Mouse (Mus musculus): ENCODE measurements around the gene Tecpr2. TPM values are rescaled to one million over a fixed set of nuclear protein-coding genes. Genes with fewer than 3 reads are reported as not detected.
"Not testable (repeated sequence)": the region's sequence is repeated elsewhere in the genome, so short reads cannot be mapped to it uniquely, and the experiment has no call there.

Tecpr2 gene
- 10 to 100 TPM; 10.1 to 16.4 (median 12.9) TPM for total RNA-seq (2022)

DNA sequence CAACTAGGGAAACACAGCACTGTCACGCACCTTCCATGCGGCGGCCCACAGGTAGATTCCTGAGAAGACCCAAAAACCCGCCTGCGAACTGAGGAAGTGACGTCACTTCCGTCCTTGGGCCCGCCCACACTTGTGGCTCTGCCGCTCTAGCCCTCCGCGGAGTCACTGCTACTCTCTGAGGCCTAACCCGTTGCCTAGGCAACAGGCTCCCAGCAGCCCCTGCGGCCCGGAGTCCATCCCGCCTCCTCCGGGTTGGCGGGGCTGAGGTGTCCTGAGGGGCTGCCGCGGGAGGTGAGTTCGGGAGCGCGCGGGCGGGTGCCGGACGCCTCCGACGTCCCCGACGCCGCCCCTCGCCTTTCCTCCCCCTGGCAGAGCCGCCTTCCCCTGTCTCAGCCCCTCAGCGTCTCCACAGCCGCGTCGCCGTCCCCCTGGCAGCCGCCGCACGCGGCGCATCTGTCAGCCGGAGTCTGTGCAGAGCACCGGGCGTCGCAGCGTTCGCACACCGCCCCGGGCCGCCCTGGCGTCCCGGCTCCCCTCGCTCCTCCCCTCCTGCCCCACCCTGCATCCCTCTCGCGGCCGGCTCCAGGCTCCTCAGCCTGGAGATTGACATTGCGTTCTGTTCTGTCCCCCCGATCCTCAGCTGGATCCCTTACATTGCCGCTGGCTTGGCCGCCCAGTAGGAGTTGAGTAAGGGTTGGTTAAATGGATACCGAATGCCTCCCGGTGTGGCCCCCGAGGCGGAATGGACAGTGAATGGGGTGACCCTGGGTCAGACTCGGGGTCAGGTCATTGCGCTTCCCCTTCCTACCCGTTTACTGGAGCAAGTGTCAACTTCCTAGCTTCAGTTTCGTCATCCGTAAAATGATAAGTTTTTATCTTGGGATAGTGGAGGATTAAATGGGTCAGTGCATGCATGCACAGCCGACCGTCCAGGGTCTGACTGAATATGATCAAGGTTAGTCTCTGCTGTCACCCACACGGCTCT is at the start of gene Tecpr2, which contains the start of gene Cinp:
Gene Tecpr2 (plus strand): TSS at position 229 of the 985 bp plus-strand sequence.
Gene Cinp (minus strand): TSS at position 110 of the 985 bp plus-strand sequence.
- peak; percentile 97 for DNase-seq

DNA sequence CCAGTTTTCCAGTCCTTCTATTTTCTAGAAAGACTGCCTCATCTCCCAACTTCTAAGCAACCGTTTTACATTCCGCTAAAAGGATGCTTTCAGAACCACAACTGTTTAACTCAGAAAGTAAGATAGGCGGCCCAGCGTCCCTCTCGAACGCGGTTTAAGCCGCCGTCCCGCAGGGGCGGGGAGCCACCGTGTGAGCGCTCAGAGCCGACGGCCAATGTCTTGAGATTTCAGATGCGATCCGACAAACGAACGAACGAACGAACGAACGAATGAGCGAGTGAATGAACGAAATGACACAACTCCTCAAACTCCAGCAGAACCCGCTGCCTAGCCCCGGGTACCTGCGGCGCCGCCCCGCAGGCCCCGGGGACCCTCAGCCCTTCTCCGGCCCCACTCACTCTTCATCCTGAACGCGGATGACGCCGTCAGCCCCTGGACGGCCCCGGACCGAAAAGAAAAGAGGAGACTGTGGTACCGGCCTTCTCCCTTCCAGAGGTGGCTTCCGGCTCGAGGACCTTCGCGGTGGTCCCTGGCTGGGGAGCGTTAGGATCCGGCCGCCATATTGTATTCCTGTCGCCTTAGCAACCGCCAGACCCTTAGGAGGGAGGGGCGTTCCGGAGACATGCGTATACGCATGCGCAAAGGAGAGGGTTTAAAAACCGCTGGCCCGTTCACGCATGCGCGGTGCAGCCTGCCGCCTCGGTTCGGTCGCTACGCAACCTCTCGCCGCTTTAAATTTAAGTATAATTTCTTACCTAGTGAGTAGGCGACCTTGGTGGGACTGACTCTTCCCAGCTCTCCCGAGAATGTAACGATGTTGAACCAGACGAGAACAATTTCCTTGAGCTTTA is 48.5 kb upstream of the Tecpr2 start, which contains the start of gene Mok:
Gene Mok (minus strand): TSS at position 592 of the 851 bp plus-strand sequence.
- peak; percentile 92 for DNase-seq

DNA sequence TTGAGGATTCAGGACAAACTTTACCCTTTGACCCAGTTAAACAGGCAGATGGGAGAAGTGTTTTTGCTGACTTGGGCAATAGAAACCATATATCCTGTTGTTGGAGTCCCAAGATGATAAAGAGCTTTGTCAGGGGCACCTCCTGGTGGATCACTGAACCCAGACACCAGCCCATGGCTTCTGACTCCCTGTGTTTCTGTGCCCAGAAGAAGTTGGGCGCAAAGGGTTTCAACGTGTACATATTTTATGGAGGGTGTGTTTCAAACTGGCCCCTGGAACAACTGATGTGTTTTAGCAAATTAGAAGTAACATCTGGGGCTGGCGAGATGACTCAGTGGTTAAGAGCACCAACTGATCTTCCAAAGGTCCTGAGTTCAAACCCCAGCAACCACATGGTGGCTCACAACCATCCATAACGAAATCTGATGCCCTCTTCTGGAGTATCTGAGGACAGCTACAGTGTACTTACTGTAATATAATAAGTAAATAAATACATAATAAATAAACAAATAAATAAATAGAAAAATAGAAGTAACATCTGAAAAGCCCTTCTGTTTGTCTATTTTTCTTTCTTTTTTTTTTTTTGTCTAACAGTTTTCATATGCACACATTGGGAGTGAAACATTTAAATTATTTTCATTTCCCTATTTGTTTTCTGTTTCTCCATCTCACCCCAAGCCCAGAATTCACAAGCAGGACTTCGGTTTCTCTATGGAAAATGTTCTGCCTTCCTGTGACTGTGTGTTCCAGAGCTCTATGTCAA is 47.2 kb upstream of the Tecpr2 start:
- DNase-seq = no peak

DNA sequence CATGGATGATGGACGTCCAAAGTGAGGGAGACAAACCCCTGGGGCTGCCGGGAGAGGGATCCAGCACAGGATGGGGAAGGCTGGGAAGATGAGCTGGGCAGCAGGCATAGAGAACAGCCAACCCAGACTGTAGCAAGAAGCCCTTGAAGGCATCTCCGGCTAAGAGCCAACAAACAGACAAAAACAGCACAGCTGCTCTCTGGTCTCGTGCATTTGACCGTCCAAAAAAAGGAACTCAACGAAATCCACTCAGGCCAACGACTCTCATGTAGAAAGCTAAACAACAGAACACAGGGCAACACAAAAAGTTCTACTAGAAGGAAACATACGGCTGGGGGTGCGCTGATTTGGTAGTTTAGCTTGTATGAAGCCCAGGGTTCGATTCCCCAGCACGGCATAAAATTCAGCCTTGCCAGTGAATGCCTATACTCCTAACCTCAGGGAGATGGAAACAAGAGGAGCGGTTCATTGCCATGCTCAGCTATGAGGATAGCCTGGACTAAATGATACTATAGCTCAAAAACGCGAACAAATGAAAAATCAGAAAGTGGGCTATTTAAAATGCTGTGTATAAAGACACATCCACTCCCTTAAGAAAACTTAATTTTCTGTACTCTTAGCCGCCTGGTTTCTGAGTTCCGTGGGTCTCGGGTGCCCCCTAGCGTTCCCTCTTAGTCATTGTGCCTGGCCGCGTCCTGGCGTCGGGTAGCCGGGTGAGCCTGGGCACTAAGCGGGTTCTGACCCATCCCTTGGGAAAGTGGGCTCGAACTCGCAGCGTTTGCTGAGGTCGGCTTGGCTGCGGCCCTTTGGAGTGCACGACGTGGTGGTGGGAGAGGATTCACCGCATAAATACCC is 45.6 kb upstream of the Tecpr2 start:
- DNase-seq = peak; percentile 75

DNA sequence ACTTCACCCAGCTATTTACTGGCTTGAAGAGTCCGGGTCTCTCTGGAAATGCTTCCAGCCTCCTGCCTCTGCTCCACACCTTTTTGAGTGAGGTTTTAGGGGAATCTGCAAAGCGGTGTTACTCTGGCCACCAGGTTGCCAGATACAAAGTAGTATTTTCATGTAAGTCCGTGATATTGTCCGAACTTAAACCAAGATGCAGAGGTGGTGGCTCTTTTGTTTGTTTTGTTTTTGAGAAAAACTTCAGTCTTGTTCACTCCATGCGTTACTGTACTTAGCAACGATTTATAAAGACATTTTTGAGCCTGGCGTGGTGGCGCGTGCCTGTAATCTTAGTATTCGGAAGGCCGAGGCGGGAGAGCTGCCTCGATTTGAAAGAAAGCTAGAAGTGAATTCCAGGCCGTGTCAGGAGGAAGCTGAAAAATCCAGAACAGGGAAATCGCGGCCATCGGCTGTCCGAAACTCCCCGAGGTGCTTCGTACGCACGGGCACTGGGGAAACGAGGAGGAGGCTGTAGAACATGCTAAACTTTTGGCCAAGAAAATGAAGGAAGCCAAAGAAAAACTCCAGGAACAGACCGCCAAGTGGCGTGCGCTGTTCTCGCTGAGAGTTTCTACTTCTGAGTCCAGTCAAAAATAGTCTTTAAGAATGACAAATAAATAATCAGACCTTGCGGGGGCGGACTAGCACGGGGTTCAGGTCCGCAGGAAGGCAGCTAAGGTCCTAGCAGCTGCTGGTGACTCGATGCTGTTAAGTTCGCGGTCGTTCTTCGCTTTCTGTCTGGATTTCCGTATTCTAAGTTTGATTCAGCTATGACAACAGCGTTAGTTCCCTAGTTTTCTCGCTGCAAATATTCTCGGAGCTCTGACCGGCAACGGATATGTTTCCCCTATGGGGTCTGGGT is 44.6 kb upstream of the Tecpr2 start:
- DNase-seq = peak; percentile 41

DNA sequence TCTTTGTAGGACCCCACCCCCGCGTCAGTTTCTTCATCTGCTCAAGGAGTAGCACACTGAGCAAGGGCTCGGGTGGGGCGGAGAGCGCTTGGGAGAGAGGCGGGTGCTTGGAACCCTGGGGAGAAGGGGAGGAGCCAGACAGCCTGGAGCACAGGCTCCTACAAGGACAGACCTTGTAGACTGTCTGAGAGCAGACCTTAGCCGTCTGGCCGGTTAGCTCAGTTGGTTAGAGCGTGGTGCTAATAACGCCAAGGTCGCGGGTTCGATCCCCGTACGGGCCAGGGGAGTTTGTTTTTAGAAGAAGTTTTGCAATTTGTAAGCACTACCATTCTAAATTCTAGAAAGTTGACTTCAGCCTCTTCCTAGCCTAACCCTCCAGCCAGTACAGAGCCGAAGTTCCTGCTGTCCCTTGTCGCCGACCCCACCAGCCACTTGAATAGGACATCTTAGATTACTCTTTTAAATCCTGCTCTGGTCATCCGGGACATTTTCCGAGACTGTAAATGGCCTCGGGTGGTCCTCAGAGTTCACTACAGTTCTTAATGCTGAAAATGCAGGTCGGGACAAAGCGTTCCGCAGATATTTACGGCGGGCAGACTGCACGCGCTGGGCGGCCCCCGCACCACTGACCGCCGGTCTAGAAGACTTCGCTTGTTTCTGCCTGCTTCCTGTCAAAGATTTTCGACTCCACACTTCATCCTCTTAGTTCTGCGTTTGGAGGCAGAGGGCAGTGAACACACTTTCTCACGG is 43.8 kb upstream of the Tecpr2 start:
- peak; percentile 93 for DNase-seq

DNA sequence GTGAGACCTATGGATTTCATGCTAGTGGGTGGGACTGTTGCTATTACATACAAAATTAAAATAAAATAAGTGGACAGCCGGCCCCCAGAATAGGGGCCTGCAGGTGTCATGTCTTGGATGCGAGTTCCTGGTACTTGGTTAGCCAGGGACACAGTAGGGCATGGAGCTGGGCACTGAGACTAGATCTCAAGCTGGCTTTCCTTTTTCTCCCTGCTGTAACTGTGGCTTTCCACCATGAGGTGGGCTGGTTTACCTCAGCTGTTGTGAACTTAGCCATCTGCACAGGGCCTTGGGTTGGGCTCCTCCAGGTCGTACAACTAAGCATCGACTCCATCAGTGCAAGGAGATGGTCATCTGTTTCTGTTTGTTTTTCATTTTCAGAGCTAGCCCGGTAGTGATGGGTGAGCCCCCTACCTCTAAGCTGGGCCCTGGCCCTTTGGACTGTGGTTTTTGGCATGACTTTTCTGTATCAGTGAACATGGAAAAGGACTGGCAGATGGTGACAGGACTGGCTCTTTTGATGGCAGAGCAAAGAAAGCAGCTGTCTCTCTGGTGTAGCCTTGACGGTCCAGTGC is 42.8 kb upstream of the Tecpr2 start:
- DNase-seq = no peak

DNA sequence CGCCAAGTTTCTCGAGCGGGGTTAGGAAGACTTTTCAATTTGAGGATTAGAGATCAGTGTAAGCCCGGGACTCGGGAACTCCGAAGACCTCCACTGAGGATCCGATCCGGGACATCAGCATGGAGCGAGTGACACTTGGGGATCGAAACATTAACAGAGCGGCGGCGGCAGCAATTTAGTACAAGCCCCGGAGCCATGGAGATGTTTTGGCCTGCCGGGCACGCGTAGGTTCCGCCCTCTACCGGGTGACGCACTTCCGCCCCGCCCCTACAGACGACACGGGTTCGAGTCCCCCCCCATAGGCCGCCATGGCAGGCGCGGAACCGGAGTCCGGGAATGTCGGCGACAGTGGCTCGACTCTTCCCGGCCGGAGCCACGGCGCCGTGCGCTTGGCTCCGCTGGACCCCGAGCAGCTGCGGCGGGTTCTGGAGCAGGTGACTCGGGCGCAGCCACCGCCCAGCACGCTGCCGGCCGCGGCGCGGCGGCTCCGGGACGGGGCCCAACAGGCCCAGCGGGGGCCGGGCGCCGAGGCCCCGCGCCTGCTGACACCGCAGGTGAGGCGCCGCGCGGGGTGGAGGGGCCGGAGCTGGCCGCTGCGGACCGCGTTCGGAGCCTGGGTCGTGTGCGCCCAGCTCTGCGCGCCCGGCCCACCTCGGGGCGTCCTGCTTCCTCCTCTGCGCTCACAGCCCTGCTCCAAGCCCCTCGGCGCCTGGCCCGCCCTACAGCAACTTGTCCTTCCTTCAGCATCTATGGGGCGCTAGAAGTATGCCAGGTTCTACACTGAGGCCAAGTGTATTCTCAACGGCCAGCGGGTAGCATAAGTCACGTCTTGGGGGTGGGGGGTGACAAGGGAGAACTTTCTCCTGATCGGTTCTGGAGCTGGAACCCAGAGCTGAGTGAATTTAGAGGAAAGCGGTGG is 38.8 kb upstream of the Tecpr2 start, which contains the start of gene Zfp839:
Gene Zfp839 (plus strand): TSS at position 244 of the 919 bp plus-strand sequence.
- peak; percentile 82 for DNase-seq

DNA sequence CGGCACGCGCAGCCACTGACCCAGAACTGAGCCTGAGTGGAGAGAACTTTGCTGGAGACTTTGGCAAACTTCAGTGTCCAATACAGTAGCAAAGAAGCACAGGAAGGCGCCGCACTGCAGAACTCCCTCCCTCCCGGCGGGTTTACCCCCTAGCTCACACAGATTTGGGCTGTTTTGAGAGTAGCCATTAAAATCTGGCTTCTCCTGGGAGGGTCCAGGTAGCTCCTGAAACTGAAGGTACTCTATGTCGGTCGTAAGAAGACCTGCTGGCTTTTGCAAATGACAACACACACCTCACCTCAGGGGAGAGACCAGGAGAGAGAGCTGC is 38.2 kb upstream of the Tecpr2 start:
- no peak for DNase-seq

DNA sequence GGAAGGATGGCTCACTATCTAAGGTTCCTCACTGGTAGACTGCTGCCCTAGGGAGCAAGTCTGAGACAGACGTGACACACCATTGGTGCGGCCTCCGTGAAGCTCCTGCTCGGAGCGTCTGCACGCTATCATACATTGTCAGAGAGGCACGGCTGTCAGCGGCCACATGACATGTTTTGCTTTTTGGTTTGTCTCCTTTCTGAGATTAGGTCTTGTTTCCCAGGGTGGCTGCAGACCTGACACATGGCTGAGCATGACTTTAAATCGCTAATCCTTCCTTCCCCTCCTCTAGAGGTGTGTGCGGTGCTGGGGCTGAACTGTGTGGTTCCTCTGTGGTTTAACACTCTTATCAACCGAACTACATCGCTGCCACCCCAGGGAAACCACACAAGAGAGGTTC is 37.6 kb upstream of the Tecpr2 start:
- no peak for DNase-seq

DNA sequence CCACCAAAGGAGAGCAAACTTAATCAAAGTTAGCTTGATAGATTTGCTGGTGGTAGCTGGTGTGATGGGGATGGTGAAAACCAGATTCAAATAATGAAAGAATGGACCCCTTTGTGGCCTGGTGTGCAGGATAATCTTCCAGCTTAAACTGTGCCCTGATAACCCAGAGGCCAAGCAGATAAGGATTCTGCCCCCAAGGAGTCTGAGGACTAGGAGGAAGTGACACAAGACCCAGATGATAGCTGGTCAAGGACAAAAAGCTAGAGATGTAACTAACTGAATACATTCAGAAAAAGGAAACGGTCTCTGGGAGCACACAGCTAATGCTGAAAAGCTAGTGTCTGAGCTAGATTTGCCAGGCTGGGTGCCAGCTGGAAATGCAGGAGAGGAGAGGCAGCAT is 37.1 kb upstream of the Tecpr2 start:
- DNase-seq = no peak

DNA sequence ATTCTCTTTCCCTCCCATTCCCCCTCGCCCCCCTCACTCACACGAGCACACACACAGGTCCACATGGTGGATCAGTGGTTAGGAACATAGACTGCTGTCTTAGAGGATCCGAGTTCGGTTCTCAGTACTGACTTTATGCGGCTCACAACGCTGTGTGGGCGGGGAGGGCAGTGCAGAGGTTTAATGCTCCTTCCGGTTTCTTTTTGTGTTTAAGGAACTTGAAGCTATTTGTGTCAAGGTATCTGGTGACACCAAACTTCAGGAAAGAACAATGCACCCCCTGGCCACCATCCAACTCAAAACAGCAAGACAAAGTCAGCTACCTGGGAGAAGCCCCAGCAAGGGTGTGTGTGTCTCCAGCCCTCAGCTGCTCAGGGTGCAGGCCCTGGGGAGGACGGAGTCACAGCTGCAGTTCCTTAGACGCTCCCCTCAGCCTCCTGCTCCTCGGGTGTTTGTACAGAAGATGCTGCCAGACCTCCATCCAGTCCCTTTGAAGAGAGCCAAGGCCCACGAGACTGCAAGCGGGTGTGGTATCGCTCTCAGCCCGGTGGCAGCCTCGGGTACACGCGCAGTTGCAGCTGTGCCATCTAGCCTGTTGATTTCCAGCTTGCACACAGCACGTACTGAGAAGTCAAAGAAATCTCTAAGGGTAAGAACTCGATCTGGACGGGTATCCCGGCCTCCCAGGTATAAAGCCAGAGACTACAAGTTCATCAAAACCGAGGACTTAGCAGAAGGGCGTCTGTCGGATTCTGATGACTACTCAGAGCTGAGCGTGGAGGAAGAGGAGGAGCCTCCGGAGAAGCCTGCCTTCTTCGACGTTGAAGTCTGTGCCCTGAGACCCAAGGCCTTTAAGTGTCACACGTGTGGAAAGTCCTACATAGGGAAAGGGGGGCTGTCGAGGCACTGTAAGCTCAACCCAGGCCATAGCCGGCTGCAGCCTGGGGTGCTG is 34.0 kb upstream of the Tecpr2 start:
- DNase-seq = no peak

DNA sequence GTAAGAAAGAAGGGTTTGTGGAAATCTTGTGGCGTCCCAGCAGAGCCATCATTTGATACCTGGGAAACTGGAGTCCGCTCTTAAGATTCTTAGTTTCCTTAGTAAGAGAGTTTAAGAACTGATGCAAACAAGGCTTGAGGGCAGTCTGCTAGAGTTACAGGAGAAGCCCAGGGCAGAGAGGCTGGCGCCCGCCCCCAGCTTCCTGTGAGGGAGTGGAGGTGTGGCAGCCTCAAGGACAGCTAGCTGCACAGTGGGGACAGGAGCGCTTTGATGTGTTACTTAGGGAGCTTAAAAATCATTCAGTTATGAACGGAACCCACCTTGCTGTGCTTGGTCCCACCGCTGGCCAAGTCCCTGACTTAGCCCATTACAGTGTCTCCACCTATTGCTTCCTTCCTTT is 31.9 kb upstream of the Tecpr2 start:
- no peak for DNase-seq

DNA sequence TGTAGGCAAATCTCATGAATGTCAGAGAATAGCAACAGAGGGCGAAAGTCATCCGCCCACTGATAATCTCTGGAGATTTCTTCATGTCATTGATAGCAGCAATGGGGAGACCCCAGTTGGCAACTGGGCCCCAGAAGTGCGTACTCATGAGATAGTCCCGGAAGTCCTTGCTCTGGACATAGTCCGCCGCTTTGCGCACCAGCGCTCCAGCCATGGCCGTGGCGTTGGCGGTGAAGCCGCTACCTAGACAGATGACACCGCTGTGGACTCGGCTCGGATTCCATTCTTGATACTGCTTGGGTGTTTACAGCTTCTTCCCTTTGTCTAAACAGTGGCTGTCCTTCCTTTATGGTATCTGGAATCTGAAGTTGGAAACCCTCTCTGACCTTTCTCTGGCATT is 30.4 kb upstream of the Tecpr2 start:
- not testable (repeated sequence) for DNase-seq

DNA sequence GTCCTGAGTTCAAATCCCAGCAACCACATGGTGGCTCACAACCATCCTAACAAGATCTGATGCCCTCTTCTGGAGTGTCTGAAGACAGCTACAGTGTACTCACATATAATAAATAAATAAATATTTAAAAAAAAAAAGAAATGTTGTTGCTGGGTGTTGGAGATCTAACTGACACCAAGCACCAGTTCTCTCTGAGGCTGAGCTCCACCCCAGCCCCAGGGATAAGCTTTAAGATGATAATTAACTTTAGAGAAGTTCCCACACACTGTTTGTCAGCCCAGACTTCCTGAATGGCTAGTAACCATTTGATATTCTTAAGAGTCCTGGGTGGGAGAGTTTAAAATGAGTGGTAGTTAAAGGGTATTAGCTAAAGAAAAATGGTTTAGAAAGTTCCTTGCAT is 28.8 kb upstream of the Tecpr2 start:
- DNase-seq = no peak

DNA sequence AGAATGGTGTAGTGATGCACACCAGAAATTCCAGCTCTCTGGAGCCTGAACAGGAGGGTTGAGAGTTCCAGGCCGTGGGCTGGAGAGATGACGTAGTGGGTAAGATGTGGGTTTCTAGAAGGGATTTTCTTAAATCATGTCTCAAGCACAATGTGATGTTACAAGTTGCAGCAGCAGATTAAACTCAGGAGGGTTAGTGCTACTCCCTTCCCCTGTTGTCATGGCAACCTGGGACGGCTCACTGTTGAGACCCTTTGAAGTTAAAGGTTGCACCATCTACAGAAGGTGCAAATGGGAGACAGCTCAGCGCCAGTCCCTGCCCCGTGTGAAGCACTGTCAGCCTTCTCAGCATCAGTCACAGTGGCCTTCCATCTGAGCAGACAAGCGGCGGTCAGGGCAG is 27.8 kb upstream of the Tecpr2 start:
- no peak for DNase-seq

DNA sequence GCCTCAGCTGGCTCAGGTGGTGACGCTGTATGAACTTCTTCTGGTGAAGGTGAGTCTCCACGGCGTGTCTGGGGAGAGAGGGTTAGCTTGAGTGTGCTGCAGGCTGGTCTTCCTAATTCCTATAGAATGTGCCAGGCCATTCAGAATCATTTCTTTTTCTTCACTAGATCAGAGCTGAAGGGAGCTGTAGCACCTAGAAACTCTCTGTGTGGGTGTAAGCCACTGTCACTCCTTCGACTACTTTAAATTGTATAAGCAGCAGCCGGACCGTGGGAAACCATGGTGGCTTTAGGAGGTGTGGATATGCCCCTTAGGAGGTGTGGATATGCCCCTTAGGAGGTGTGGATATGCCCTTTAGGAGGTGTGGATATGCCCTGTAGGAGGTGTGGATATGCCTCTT is 25.1 kb upstream of the Tecpr2 start:
- DNase-seq = no peak

Measured in adrenal gland, adult 8-10 months (tissue).